Mouse (Mus musculus): ENCODE measurements at regions not wholly inside any gene's neighbourhood (a gene's known extent, or its start where the extent isn't known, plus 50 kb on each side); places are given as distances from the start of the nearest gene placed in this dataset.
"Not testable (repeated sequence)": the region's sequence is repeated elsewhere in the genome, so short reads cannot be mapped to it uniquely, and the experiment has no call there.

GRCm38 (mm10) chr13:28847478-28847877, 106.0 kb downstream of the Sox4 start:
- intact Hi-C loops (cut with DNase I): no loop called here
- no peak for DNase-seq (ENCODE audit: low spot score in 2 of 2)

GRCm38 (mm10) chr13:28844495-28844894, 109.0 kb downstream of the Sox4 start:
- intact Hi-C loops (cut with DNase I): no loop called here
- DNase-seq (ENCODE audit: low spot score in 2 of 2): no peak

DNA sequence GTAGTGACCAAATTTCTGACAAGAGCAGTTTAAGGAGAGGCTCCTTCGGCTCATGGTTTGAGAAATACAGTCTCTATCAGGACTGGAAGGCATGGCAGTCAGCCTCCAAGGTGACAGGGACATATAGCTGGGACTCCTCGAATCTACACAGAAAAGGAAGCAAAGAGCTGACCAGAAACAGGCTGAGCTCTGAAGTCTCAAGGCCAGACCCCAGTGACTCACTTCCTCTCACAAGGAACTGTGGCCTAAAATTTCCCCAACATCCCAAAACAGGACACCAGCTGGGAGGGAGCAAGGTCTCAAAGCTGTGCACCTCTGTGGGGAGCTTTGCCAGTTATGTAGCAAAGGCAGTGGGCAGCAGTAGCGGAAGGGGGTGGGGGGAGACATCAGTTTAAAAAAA, 110.7 kb downstream of the Sox4 start:
- no peak for DNase-seq (ENCODE audit: low spot score in 2 of 2)
- intact Hi-C loops (cut with DNase I): no loop called here

DNA sequence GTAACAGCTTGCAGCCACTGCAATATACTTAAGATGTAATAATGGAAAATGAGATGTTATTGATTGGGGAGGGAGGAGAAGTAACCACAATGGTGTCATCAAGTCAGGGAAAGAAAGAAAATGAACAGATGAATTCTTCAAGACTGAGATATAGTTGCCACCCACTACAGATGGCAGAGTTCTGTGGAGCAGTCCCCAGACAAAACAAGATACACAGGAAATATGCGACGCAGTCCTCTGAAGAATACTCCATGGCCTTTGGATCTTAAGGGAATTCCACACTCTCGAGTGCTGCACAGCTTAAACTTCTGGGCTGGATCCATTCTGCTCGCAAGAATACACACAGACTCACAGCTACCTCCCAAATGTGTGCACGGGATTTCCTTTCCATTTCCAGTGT, 113.4 kb downstream of the Sox4 start:
- intact Hi-C loops (cut with DNase I): no loop called here
- DNase-seq (ENCODE audit: low spot score in 2 of 2): no peak

DNA sequence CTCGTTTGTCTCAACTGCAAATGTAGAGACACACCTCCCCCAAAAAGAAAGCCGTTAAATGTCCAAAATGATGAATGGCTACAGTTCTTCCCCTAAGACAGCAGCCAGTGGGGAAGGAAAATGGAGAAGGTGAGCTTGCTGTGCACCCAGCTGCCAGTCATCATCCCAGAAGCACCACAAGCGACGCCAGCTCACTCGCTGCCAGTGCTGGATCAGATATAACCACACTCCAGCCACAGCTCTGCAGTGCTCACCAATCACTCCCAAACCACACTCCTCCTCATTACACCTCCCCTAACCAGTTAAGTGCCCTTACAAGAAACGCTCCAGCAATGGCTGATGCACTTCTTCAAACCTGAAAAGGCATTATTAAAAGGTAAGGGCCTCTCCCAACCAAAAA, 114.4 kb downstream of the Sox4 start:
- intact Hi-C loops (cut with DNase I): no loop called here
- DNase-seq (ENCODE audit: low spot score in 2 of 2): no peak

- no peak for DNase-seq (ENCODE audit: low spot score in 2 of 2)
- intact Hi-C loops (cut with DNase I): no loop called here
These were observed 115.3 kb downstream of the Sox4 start for GRCm38 (mm10) chr13:28838216-28838615.

DNA sequence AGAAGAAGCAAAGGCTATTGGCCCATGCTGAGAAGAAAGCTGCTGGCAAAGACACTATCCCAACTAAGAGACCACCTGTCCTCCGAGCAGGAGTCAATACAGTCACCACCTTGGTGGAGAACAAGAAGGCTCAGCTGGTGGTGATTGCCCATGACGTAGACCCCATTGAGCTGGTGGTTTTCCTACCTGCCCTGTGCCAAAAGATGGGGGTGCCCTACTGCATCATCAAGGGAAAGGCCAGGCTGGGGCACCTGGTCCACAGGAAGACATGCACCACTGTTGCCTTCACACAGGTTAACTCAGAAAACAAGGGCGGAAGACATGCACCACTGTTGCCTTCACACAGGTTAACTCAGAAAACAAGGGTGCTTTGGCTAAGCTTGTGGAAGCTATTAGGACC, 116.3 kb downstream of the Sox4 start:
- intact Hi-C loops (cut with DNase I); DNase-seq (ENCODE audit: low spot score in 2 of 2): not testable (repeated sequence)

GRCm38 (mm10) chr13:28833700-28834065, 119.8 kb downstream of the Sox4 start:
- intact Hi-C loops (cut with DNase I): no loop called here
- no peak for DNase-seq (ENCODE audit: low spot score in 2 of 2)

GRCm38 (mm10) chr13:28832855-28833699, 120.4 kb downstream of the Sox4 start:
- DNase-seq (ENCODE audit: low spot score in 2 of 2): peak in 1 of 2 experiments; percentile 20
- intact Hi-C loops (cut with DNase I): no loop called here

- intact Hi-C loops (cut with DNase I): no loop called here
These were observed 127.2 kb downstream of the Sox4 start for GRCm38 (mm10) chr13:28826284-28826683.

DNA sequence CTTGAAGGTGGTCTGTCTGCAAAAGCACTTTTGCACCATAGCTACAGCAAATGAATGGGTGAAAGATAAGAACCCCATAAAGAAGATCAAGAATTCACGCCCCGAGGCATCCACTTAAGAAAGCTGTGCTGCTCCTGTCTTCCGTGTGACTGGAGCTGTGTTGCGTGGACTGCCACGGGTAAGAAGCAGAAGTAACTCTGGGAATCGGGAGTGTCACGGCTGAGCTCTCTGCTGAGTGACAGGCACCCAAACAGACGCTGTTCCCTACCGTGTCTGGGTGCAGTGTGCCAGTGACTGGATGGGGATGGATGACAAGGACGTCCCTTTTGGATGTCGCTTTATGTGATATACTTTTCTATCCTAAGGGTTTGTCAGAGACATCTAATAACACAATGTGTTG, 129.5 kb downstream of the Sox4 start:
- intact Hi-C loops (cut with DNase I): no loop called here
- DNase-seq (ENCODE audit: low spot score in 2 of 2): no peak

More at GRCm38 (mm10) chr13:28826284-28826683, 127.2 kb downstream of the Sox4 start:
- no peak for DNase-seq (ENCODE audit: low spot score in 2 of 2)

DNA sequence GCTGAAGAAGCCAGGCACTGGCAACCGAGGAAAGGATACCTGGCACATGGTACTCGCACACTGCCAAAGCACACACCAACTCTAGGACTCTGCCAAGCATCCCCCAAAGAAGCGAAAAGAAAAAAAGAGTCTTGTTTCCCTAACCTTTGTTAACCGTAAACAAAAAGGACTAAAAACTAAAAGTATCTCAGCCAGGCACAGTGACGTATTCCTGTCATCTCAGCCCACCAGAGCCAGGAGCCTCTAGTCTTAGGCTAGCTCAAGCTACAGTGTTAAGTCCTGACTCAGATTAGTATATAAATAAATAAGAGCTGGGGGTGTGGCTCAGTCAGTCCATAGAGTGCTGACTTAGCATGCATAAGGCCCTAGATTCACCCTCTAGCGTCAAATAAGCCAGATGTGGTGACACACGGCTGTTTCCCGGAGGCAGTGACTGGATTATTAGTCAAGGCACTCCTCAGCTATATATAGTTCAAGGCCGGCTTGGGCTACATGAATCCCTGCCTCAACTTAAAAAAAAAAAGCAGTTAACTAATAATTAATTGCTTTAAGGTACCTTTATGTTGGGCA, 130.1 kb downstream of the Sox4 start:
- no peak for DNase-seq (ENCODE audit: low spot score in 2 of 2)
- intact Hi-C loops (cut with DNase I): no loop called here

DNA sequence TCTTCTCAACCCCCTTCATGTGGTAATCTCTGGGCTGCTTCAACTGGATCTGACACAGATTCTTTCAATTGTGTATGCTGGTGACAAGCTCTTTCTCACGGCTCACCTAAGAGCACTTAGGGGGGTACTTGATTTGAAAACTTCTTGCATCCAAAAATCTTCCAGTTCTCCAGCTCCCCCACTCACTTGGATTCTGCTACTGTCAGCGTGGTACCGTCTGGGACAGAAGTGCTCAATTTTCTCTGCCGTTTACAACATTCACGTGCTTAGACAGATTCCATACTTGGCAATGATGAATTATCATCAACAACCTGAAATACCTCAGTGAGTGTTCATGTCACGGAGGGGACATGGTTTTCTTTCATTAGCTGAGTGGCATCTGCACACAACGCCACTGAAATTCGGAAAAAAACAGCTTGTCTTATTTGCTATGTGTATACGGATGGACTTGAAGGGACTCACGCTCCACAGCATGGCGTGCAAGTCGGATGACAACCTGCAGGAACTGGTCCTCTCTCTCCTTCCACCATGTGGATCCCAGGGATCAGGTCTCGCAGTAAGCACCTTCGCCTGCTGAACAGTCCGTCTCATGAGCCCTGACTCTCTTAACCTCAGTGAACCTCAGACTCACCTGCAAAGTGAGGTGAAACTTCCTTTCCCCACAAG, 132.5 kb downstream of the Sox4 start:
- intact Hi-C loops (cut with DNase I): no loop called here
- DNase-seq (ENCODE audit: low spot score in 2 of 2): peak in 1 of 2 experiments; percentile 21

GRCm38 (mm10) chr13:28814127-28814526, 139.4 kb downstream of the Sox4 start:
- intact Hi-C loops (cut with DNase I): no loop called here
- no peak for DNase-seq (ENCODE audit: low spot score in 2 of 2)

- no peak for DNase-seq (ENCODE audit: low spot score in 2 of 2)
- intact Hi-C loops (cut with DNase I): no loop called here
These were observed 141.6 kb downstream of the Sox4 start for GRCm38 (mm10) chr13:28811667-28812575.

DNA sequence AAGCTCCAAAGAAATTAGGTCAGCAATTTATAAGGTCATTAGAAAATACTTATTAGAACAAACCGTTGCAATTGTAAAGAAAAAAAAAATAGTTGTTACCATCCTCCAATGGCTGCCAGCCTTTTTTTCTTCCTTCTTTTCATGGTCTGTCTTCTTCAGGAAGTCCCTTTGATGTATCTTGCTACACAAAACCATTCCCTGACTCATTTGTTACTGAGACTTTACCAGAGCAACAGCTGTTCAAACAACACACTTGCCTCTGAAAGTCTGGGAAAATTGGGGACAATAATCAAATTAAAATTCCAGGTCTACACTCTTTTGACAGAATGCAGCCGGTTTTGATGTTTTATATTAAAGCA, 142.5 kb downstream of the Sox4 start:
- intact Hi-C loops (cut with DNase I): no loop called here
- no peak for DNase-seq (ENCODE audit: low spot score in 2 of 2)

DNA sequence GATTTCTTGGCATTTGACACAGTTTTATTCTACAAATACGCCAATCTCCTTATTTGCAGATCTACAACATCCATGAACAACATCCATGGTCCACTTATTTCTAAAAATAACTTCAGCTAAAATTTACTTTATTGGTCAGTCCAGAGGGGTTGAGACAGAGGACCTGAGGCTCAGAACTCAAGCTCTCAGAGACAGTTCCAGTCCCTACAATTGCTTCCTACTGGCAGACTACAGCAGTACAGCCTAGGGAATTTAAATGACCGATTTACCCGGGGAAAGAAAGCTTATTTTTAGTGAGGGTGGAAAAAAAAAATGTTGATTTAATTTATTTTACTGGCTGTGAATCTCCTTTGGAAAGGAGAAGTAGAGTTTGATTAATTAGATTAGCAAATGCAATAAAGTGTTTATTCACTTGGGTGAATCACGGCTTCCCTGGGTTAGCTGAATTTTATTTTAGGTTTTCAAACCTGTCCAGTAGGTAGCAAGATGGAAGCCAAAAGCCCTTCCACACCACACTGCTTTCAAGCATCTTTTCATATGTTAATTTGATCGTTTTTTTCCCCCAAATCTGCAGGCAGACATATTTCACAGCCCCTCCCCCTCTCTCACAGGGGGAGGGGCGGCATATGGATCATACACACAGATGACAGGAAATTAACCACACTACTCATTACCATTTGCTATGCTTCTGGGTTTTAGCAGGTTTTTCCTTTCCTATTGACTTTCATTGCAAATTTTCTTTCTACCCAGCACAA, 143.0 kb downstream of the Sox4 start:
- intact Hi-C loops (cut with DNase I): no loop called here

DNA sequence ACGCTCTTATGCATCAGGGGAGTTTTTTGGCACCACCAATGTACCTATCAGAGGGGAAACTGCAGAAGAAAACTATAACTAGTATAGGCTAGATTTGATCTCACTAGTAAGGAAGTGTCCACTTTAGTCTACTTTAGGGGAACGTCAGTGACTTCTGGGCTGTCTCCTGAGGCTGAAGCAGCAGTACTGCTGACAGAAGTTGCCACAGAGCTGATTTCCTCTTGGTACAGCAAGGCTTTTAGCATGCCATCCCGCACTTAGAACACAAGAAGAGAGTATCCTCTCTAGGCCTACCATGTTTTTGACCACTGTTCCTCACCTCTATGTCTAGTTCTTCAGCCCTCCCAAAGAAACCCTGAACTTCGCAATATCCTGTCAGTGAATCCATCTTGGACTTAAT, 148.2 kb downstream of the Sox4 start:
- intact Hi-C loops (cut with DNase I): no loop called here
- no peak for DNase-seq (ENCODE audit: low spot score in 2 of 2)

More for the DNA sequence above, 143.0 kb downstream of the Sox4 start:
- DNase-seq (ENCODE audit: low spot score in 2 of 2): no peak

Data from left cerebral cortex, postnatal 14 days (tissue).